Mouse (Mus musculus) left cerebral cortex, postnatal 4 days (tissue): ENCODE results near the gene Pdyn. TPM values are rescaled to one million over a fixed set of nuclear protein-coding genes. Genes with fewer than 3 reads are reported as not detected.

Experiments used
- DNase-seq: peaks from one replicate; pipeline ENCODE4 v3.0.0-alpha.2; 2022
- intact Hi-C: fragments of 180-260 bp; cut with DNase I; formaldehyde crosslinking; loops from one replicate; pipeline ENCODE4 v1.15.1; 2025
- total RNA-seq, 2 experiments: library from RNA; stranded (reverse); gene quantifications; 2 replicates each; pipeline ENCODE4 v1.2.3; 2021

Gene Pdyn
- total RNA-seq, 2 experiments from 2014 or later: 8.6 to 9.1 TPM

DNA sequence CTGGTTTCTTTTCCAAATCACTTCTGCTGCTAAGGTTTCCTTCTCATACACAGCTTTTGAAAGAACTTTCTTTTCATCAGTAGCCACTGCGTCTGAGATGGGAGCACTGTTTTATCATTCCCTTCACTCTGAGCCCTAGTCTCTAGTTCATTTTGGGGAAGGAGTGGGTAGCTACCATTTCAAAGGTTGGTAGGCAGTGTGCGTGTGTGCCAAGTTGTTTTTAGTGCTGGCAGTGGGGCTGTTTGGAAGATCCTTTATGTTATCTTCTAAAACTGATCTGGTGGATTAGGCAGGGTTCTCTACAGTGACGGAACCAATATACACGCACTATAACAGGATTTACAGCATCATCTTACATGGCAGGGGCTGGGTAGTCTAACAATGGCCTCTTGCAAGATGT is 44.6 kb downstream of the Pdyn start:
- DNase-seq: no peak
- intact Hi-C loops: no loop called here

DNA sequence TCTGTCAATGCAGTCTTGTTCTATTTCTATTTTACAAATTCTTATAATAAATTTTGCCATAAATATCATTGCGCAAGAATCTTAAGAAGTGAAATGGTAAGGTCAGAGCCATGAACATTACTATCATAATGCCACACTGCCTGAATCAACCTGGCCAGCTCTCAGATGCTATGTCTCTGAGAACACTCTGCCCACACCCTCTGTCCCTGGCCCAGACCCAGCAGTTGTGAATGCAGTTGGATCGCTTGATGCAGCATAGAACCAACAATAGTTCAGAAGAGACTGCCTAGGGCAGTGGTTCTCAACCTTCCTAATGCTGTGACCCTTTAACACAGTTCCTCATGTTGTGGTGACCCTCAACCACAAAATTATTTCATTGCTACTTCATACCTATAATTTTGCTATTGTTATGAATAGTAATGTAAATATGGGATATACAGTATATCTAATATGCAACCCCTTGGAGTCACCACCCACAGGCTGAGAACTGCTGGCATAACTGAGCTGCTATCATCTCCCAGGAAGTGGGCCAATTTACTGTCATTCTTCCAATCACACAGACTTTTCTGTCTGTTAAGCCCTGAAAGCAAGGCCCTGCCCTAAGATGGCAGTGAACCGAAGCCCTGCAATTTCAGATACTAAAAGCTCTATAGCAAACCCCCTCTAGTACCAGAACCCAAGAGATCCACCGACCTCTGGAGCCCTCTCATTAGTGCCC is 45.3 kb downstream of the Pdyn start:
- no peak for DNase-seq
- intact Hi-C loops: no loop called here

DNA sequence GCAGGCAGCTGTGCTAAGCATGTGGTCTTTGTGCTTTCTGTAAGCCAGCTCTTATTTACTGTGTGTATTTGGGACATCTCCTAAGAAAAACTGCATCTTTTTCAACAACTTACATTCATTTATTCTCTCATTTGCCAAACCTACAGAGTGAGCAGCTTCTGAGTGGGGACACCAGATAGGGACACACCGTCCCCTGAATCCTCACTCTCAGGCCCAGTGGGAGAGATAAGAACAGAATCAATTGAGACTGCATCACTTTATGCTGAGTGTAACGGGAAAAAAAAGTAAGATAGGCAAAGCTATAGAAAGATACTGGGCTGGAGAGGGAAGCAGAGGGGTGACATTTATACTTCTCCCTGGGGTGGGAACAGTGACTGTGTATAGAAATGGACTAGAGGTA is 46.0 kb downstream of the Pdyn start:
- DNase-seq: no peak
- intact Hi-C loops: no loop called here

DNA sequence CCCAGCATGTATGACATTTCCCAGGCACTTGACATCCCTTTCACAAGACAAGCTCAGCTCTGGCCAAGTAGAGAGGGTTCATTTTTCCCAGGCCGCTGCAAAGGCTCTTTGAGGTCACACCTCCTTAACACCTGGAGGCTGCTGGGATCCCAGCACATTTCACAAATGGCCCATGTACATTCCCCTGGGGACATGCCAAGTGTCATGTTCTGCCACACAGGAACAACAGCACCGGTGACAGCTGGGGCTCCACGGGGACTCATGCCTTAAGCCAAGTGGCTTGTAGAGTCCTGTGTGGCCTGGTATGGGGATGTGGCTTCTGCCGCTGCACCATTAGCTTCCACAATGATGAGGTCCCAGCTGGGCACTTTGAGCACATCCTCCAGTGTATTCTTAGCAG is 47.0 kb downstream of the Pdyn start:
- DNase-seq: peak; percentile 84
- intact Hi-C loops: no loop called here

Other genes with a start within 250 kb of the Pdyn start
- under 1 TPM in 1 of 2 experiments, not detected in 1; 0.18 TPM for gene F830045P16Rik, start 163.2 kb downstream of the Pdyn start, total RNA-seq
- gene Sirpa, start 107.0 kb downstream of the Pdyn start, total RNA-seq: 100 to 1,000 TPM; 110 to 121 TPM
- 10 to 100 TPM; 24.7 to 27.3 TPM for gene Stk35, start 100.7 kb upstream of the Pdyn start, total RNA-seq